Mouse (Mus musculus) monocyte, adult 5-6 weeks (primary cell): Measurements from ENCODE around the gene Ccdc15. TPM values are rescaled to one million over a fixed set of nuclear protein-coding genes. Genes with fewer than 3 reads are reported as not detected.

Experiments
- ATAC-seq: fragments of 153-309, 156-312 bp; replicated peaks from 2 replicates; pipeline ENCODE4 v1.8.0; 2017; ENCODE audit warnings: mild to moderate bottlenecking; ENCODE audit not compliant: low TSS enrichment, insufficient number of reproducible peaks, severe bottlenecking, poor library complexity, low FRiP score
- total RNA-seq: library from RNA; stranded (forward); fragments of 200-1000, 200-491, 200-594 nt; gene quantifications from 3 replicates; pipeline ENCODE4 v1.2.3, GENCODE M21; 2017

Gene Ccdc15
- total RNA-seq: 2.0 to 13.8 TPM (median 2.8 TPM) in 3 replicates

DNA sequence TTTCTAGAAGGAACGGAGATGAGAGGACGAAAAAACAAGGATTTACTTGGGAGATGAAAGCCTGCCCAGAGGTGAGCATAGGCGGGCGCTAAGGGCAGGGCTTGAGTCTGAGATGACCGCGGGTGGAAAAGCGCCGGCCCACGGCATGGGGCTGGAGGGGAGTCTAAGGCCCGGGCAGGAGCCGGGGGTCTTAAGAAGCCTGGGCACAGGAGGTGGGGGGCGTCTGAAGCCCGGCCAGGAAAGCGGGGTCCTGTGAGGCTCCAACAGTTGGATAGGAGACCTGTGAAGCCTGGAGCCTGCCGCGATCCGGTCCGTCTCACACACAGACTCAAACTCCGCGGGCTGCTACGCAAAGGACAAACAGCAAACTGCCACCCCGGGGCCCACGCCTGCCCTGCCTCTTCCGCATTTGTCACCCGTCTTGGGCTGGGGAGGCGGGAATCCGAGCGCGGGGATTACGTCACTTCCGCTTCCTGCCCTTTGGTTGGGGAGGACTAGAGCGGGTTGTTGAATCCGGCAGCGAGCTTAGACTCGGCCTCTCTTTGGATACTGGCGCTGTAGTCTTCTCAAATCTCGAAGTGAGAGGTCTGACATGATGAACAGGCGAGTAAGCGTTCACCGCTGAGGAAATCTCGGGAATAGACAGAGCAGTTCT lies at the start of gene Ccdc15:
Gene Ccdc15, minus strand, starts transcription at position 445 of the 655 bp plus-strand sequence.
- ATAC-seq: peak; percentile 99

DNA sequence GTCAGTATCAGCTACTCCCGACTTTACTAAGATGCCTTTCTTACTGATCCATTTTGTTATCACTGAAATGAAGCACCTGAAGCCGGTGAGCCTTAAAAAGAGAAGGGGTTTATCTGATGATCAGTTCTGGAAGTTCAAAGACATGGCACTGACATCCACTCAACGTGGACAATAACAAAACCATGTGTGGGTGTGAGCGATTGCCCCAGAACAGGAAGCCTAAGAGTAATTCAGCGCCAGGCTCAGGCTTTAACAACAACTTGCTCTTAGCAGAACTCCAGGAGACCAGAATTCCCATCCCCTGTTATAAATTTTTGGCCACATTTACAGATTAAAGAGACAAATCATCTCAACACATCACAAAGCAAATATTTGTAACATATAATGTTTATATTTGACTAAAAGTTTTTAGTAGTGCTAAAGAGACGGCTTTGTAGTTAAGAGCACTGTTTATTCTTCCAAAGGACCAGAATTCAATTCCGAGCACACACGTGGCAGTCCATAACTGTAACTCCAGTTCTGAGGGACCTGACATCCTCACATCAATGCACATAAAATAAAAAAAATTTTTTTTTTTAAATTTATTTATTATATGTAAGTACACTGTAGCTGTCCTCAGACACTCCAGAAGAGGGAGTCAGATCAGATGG lies 45.4 kb upstream of the Ccdc15 start:
- ATAC-seq: no peak

DNA sequence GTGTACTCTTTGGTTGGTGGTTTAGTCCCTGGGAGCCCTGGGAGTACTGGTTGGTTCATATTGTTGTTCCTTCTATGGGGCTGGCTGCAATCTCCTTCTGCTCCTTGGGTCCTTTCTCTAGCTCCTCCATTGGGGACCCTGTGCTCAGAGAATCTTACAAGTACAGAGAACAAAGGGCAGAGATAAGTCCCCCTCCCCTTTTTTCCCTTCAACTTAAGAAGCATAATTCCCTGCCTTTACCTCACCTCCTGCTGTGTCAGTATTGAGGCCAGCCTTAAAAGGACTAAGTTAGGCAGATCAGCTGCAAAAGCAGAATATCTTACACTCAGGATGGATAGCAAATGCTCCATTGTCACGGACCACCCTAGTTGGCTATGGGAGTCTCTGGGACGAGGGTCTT lies 43.8 kb upstream of the Ccdc15 start:
- no peak for ATAC-seq

- ATAC-seq: no peak
These were observed 42.7 kb upstream of the Ccdc15 start for GRCm38 (mm10) chr9:37390891-37391290.

GRCm38 (mm10) chr9:37384284-37385182 lies 36.3 kb upstream of the Ccdc15 start:
- no peak for ATAC-seq

- ATAC-seq: no peak
These were observed 34.9 kb upstream of the Ccdc15 start for GRCm38 (mm10) chr9:37383161-37383560.

DNA sequence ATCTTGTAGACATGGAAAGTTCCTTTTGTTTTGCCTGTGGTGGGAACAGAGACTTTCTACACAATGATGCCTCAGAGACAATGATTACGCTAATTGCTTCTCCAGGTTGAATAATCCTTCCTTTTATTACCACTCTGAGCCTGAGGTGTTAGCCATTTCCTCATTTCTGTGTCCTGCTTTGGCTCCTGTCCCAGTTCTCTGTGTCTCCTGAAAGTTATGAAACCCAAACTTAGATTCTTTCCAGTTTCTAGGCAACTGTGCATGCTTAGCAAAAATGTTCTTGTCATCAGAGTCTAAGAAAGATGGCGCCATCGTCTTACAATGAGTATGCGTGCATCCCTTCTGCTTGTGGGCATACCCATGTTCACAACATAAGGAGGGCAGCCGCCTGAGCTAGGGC lies 27.5 kb upstream of the Ccdc15 start:
- ATAC-seq: no peak

GRCm38 (mm10) chr9:37371232-37371801 lies 23.1 kb upstream of the Ccdc15 start:
- ATAC-seq: no peak

DNA sequence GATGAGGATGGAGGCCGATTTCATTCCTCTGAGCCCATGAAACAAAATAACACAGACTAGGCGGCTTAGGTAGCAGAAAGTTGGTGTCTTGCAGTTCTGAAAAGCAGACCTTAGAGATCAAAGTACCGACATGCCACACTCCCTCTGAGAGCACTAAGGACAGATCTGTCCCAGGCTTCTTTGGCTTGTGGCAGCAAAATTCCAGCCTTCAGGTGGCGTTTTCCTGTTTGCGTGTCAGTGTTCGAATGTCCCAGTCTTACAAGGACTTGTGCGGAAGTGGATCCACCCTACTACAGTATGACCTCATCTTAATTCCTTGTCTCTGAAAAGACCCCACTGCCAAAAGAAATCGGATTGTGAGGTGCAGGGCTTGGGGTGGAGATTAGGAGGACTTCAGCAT lies 20.6 kb upstream of the Ccdc15 start:
- ATAC-seq: no peak

GRCm38 (mm10) chr9:37368081-37368830 lies 20.0 kb upstream of the Ccdc15 start:
- ATAC-seq: no peak

GRCm38 (mm10) chr9:37367301-37368080 lies 19.3 kb upstream of the Ccdc15 start, which contains the start of gene Hepacam:
Gene Hepacam, plus strand, starts transcription at chr9:37367351.
- ATAC-seq: no peak

GRCm38 (mm10) chr9:37365706-37366105 lies 17.5 kb upstream of the Ccdc15 start:
- no peak for ATAC-seq

- no peak for ATAC-seq
These were observed 16.2 kb upstream of the Ccdc15 start for GRCm38 (mm10) chr9:37364392-37364791.

- no peak for ATAC-seq
These were observed 15.3 kb upstream of the Ccdc15 start for GRCm38 (mm10) chr9:37363551-37363950.

GRCm38 (mm10) chr9:37362881-37363280 lies 14.6 kb upstream of the Ccdc15 start:
- ATAC-seq: no peak

DNA sequence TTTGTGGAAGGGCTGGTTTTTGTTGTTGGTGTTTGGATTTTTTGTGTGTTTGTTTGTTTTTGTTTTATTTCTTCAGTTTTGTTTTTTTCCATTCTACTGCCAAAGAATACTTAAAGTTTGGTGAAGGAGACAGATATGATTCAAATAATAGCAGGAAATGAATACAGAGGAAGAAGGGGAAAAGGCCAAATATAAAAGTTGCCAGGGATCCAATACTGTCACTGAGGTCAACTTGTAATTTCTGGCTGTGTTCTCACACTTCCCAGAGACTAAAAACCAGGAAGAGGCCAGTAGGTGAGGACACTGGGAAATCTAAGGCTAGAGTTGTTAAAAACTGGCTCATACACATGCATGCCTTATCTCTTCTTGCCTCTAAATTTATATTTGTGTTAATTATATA lies 13.9 kb upstream of the Ccdc15 start:
- ATAC-seq: no peak

DNA sequence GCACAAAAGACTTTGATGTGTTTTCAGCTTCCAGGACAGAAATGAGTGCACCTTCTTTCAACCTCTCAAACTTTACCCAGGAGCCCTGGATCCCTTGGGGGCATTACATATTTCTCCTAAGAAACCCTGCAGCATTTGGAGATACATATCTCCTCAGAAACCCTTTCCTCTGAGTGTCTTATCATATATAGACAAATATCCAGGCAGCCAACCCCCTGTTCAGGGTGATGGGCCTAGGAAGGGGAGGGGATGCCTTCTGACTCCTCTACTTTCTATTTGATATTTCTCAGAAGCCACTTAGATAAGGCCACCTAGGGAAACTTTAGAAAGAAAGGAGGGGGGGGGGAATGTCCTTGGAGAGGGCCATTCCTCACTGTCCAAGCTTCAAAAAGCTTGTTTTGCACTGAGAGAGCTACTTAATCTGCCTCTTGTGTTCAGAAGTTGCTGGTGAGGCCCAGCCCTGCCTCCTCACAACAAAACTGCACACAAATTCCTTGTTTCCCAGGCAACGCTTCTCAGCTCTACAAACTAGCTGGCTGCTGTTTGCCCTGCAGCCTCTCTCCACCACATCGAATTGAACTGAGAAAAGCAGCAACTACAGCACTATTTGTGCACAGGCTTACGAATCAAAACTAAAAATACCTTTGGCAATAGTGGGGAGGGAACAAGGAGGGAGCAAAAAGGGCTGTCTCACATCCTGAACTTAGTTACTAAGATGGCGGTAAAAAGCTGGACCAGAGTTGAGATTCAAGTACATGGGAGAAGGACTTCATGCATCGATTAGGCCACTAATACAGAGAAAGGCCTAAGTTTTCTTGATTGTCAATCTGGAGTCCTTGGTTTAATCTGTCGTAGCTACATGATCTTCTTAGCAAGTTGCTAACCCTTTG lies 11.3 kb upstream of the Ccdc15 start:
- no peak for ATAC-seq
